Mouse (Mus musculus): ENCODE results near the gene Eprs.
"Not testable (repeated sequence)": the region's sequence is repeated elsewhere in the genome, so short reads cannot be mapped to it uniquely, and the experiment has no call there.

Eprs gene

DNA sequence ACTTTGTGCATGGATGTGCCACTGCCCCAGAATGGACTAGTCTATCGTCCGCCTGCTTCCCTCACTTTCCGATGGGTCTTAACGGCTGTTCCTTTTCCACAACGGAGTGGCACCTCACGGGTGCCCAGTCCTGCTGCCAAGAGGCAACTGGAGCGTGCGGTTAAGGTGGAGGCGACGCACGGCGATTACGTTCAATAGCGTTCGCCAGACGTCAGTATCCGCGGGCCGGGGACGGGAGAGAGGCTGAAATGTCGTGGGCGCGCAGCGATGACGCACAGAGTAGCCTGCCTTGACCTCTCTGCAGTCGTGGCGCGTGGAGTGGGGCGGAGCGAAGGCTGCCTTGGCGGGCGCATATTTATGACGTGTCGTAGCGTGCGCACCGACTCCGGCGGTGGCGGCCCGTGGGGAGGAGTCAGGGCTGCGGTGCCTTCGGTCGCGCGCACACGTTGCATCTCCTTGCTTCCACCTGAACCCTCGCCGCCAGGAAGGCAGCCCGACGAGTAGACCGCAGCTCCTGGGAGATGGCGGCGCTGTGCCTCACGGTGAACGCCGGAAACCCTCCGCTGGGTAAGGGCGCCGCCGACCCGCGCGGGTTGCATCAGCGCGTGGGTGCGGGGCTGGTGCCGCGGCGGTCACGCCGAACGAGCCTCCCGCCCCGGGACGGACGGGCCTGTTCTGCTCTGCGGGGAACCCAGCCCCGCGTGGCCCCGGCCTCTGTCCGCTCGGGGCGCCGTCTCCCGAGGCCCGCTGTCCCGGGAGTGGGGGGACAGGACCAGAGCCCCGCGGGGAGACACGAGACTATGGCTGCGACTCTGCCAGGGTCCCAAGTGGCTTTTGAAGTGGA is at the start of gene Eprs:
Eprs (plus strand) TSS at position 368 of the 844 bp plus-strand sequence.
- DNase-seq (ENCODE audit: low spot score in 2 of 2) = peak; percentile 98

DNA sequence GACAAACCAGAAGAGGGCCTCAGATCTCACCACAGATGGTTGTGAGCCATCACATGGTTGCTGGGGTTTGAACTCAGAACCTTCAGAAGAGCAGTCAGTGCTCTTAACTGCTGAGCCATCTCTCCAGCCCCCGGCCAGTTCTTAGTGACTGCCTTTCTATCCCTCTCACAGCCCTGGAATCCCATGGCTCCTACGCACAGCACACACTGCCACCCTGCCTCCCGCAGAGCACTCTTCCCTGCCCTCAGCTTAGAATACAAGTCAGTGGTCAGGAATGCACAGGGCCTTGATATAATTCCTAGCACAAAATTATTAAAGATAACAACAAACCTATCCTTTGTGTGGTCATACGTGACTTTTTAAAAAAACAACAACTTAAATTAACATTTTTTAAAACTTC is 48.3 kb upstream of the Eprs start:
- DNase-seq (ENCODE audit: low spot score in 2 of 2) = no peak

DNA sequence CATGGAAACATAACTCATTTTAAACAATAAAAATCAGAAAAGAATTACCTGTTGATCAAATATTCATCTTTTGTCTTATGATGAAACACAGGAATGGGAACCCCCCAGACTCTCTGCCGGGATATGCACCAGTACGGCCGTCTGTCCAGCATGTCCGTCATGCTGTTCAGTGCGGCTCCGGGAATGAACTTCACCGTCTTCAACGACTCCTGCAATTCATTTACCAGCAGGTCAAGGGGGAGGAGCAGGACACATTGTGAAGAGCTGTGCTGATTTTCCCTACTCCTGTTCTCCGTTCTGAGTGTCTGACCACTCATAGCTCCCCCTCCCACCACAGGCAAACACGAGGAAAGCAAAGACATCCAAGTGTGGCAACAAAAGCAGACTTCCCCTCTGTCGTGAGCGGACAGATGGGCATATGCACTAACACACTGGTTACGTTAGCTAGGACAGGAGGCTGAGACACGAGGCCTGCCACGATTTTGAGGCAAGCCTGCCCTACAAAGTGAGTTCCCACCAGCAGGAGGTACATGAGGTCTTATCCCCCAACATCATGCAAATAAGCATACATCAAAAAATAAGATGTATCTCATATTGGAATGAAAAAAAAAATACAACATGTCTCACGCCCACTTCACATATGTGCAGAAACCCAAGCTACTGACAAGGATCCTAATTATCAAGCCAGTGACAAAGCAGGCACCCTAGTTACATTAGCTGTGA is 46.8 kb upstream of the Eprs start:
- no peak for DNase-seq (ENCODE audit: low spot score in 2 of 2)

DNA sequence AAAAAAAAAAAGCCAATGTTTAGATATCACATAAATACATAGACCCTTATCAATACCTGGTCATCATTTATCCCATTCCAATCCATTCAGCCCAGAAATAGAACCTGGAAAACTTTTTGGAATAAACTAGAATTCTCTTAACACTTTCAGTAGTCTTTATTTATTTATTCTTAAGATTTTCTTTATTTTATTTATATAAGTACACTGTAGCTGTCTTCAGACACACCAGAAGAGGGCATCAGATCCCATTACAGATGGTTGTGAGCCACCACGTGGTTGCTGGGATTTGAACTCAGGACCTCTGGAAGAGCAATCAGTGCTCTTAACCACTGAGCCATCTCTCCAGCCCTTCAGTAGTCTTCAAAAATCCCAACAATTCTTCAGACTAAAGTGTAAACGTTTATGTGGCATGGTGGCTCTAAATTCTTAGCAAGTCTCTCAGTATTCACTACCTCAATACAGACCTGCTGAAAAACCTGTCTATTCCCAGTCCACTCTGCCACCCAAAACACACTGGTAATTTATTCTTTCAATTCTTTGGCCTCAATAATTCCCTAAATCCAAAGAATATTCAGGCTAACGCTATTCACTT is 35.0 kb upstream of the Eprs start:
- not testable (repeated sequence) for DNase-seq (ENCODE audit: low spot score in 2 of 2)

DNA sequence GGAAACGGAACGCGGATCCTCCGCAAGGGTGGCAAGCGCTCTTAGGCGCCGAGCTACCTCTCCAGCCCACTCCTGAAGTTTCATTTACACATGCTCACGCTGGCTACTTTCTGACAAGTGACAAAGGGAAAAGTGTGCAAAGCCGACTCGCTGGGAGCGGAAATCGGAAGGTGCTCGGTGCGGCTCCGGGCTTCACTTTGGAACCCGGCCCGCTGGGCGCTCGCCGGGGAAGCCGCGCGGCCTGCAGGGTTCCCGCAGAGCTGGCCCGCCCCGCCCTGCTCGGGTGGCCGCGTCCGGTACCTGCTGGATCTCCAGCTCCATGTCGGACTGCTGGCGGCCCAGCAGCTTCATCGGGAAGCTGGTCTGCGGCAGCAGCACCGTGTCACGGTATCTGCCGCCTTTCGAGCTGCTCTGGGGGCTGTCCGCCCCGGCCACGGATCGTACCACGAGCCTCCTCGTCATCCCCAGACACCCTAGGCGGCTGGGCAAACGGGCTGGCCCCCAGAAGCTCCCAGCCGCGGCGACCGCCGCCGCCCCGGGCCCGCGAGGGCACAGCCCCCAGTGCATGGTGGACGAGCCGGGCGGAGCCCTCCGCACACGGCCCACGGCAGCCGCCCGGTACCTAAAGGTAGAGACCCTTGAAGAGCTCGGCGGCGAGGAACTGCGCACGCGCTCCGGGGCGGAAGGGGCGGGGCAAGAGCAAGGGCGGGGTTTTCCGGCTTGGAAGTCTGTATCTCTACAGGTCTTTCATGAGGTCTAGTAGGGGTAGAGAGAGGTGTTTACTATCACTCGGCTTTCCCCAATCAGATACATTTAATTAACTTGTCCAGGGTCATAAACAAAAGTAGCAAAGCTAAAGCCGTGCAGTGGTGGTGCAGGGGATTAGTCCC is 33.9 kb upstream of the Eprs start, which contains the start of gene Iars2:
Iars2 (minus strand) TSS at position 676 of the 890 bp plus-strand sequence.
- DNase-seq (ENCODE audit: low spot score in 2 of 2) = peak; percentile 87 to 95

- DNase-seq (ENCODE audit: low spot score in 2 of 2) = no peak
Measured at GRCm38 (mm10) chr1:185329851-185330250, 33.0 kb upstream of the Eprs start.

GRCm38 (mm10) chr1:185331364-185331763 is 31.5 kb upstream of the Eprs start:
- no peak for DNase-seq (ENCODE audit: low spot score in 2 of 2)

DNA sequence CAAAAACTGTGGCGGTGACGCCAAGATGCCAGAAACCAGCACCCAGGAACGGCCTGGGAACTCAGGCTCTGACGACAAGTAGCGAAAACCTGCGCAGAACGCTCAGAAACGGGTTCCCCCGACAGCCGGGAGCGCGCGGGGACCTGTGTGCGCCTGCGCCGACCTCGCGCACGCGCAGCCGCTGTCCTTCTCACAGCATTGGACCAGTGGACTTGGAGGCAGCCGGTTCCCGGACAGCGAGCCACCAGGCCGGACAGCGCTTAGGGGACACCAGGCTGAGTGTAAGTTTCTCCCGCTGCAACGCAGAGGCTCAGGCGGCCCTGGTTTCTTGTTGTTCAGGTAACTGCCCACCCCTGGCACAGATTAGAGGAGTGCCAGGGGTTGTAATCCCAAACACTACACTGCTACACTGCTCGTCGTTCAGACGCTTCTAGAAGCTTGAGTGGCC is 30.8 kb upstream of the Eprs start, which contains the start of gene Bpnt1:
Bpnt1 (plus strand) TSS at position 167 of the 448 bp plus-strand sequence.
- DNase-seq (ENCODE audit: low spot score in 2 of 2) = peak; percentile 45 to 66

GRCm38 (mm10) chr1:185333651-185334050 is 29.2 kb upstream of the Eprs start:
- no peak for DNase-seq (ENCODE audit: low spot score in 2 of 2)

DNA sequence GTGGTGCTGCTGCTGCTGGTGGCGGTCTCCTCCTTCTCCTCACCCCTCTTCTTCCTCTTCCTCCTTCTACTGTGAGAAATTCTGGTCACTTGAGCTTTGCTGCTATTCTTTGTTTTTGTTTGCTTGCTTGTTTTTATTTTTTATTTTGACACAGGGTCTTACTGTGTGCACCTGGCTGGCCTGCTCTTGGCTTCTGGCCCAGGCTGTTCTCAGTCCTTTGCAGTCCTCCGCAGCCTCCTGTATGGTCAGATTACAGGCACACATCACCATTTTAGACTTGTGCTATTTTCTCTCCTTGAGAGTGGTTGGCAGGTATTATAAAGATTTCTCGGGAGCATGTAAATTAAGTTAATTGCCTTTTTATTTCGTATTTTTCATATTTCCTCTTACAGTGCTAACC is 28.7 kb upstream of the Eprs start:
- DNase-seq (ENCODE audit: low spot score in 2 of 2) = no peak

- no peak for DNase-seq (ENCODE audit: low spot score in 2 of 2)
Measured at GRCm38 (mm10) chr1:185335231-185335765, 27.5 kb upstream of the Eprs start.

DNA sequence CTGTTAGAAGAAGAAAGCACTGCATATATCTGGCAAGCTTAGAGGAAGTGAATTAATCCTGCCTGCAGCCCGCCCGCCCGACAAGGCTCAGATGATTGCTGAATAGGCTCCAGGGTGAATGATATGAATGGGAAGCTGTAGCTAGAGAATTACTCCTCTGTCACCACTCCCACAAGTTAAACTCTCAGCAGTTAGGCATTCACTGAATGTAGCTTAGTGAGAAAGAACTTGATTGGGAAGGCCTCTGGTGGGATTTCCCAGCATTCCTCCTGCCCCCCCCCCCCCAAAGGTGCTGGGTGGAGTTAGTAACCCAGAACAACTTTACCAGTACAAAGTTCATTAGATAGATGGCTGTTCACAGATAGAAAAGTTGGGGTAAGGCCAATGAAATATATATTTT is 26.3 kb upstream of the Eprs start:
- no peak for DNase-seq (ENCODE audit: low spot score in 2 of 2)

- no peak for DNase-seq (ENCODE audit: low spot score in 2 of 2)
Measured at GRCm38 (mm10) chr1:185342441-185342840, 20.4 kb upstream of the Eprs start.

DNA sequence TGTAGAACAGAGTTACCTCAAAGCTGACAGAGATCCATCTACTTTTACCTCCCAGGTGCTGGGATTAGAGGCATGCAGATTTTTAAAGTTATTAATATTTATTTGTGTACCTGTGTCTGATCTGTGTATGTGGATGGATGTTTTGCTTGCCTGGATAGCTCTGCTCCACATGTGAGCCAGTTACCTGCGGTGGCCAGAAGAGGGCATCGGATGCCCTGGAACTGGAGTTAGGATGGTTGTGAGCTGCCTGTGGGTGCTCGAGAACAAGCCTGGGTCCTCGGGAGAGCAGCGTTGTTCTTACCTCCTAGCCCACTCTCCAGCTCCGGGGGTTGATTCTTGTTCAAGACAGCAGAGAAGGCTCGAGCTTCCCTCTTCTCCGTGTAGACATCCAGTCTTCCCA is 19.4 kb upstream of the Eprs start:
- no peak for DNase-seq (ENCODE audit: low spot score in 2 of 2)

- DNase-seq (ENCODE audit: low spot score in 2 of 2) = no peak
Measured at GRCm38 (mm10) chr1:185346188-185346587, 16.7 kb upstream of the Eprs start.

- DNase-seq (ENCODE audit: low spot score in 2 of 2) = no peak
Measured at GRCm38 (mm10) chr1:185349741-185350140, 13.1 kb upstream of the Eprs start.

- no peak for DNase-seq (ENCODE audit: low spot score in 2 of 2)
Measured at GRCm38 (mm10) chr1:185350611-185351010, 12.2 kb upstream of the Eprs start.

DNA sequence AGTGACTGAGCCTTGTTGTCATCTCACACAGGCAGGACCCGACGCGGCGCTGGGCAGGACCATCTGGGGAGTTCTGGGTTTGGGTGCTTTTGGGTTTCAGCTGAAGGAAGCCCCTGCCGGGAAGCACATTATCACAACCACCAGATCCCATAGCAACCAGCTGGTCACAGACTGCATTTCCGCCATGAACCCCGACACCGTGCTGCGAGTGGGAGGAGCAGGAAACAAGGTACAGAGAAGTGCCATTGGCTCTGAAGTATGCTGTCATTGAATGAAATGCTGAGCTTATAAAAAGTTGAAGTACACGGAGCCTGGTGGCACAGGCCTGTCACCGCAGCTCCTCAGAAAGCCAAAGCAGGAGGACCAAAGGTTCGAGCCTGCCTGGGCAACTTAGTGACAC is 10.7 kb upstream of the Eprs start:
- no peak for DNase-seq (ENCODE audit: low spot score in 2 of 2)

- DNase-seq (ENCODE audit: low spot score in 2 of 2) = no peak
Measured at GRCm38 (mm10) chr1:185353351-185353750, 9.5 kb upstream of the Eprs start.

- DNase-seq (ENCODE audit: low spot score in 2 of 2) = no peak
Measured at GRCm38 (mm10) chr1:185354731-185355130, 8.1 kb upstream of the Eprs start.

DNA sequence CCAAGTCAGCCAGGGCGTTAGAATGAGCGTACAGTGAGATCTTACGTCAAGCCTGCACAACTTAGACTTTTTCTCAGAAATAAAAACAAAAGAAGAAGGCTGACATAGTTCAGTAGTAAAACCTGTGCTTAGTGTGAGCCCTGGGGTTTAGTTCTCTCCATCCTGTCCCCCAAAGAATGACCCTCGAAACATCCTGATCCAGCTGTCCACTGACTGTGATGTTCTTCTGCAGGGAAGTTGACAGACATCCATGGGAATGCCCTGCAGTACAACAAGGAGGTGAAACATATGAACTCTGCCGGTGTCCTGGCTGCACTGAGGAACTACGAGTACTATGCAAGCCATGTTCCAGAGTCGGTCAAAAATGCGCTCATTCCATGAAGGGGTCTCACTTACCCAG is 6.6 kb upstream of the Eprs start:
- DNase-seq (ENCODE audit: low spot score in 2 of 2) = no peak
